Mouse (Mus musculus): ENCODE data around the gene C1qtnf6. TPM values are rescaled to one million over a fixed set of nuclear protein-coding genes. Genes with fewer than 3 reads are reported as not detected.

C1qtnf6 gene
- polyA plus RNA-seq, 1 experiment from 2014 or later, result 15.2 TPM

GRCm38 (mm10) chr15:78509297-78509899 is 21.8 kb downstream of the C1qtnf6 start:
- no peaks in the 10 kb centered on the region for H3K27me3 ChIP-seq (ENCODE audit: control insufficient read depth, insufficient read depth, low read length)
- H3K4me1 ChIP-seq (ENCODE audit: control insufficient read depth, insufficient read depth, low read length), result no peaks in the 10 kb centered on the region
- no peaks in the 10 kb centered on the region for H3K9me3 ChIP-seq (replicated peaks; ENCODE audit: control insufficient read depth, low read length)
- no peak overlapping the region; the same call in 1 of the 2 replicates for H3K27ac ChIP-seq (replicated peaks; ENCODE audit: low read depth, low read length)
- 44% methylated on average over 12 of the region's 12 CpGs for WGBS
- no peak for ATAC-seq (replicated peaks; ENCODE audit: insufficient number of reproducible peaks, low FRiP score, low TSS enrichment, low read depth)
- no peaks in the 10 kb centered on the region for H3K36me3 ChIP-seq (replicated peaks; ENCODE audit: control insufficient read depth, insufficient read depth, low read depth, low read length)
- no peak overlapping the region for H3K4me2 ChIP-seq (ENCODE audit: low read depth, low read length)
- H3K4me3 ChIP-seq (ENCODE audit: low read depth, low read length), result no peak overlapping the region
- H3K9ac ChIP-seq (replicated peaks; ENCODE audit: low read length), result peak overlapping the region; percentile 32; the same call in 1 of the 2 replicates
- peak; percentile 56 for DNase-seq (ENCODE audit: low spot score)

GRCm38 (mm10) chr15:78508443-78508842 is 22.8 kb downstream of the C1qtnf6 start:
- ATAC-seq (replicated peaks; ENCODE audit: insufficient number of reproducible peaks, low FRiP score, low TSS enrichment, low read depth), result no peak
- no peak overlapping the region for H3K9ac ChIP-seq (replicated peaks; ENCODE audit: low read length)
- DNase-seq (ENCODE audit: low spot score), result no peak

GRCm38 (mm10) chr15:78505541-78505940 is 25.7 kb downstream of the C1qtnf6 start:
- Histone ChIP-seq H3K27ac (replicated peaks; ENCODE audit: low read depth, low read length) (no peak overlapping the region), H3K9me3 (replicated peaks; ENCODE audit: control insufficient read depth, low read length) (no peaks in the 10 kb centered on the region), H3K4me1 (ENCODE audit: control insufficient read depth, insufficient read depth, low read length) (no peaks in the 10 kb centered on the region), H3K4me3 (ENCODE audit: low read depth, low read length) (no peak overlapping the region), H3K4me2 (ENCODE audit: low read depth, low read length) (no peak overlapping the region), H3K27me3 (ENCODE audit: control insufficient read depth, insufficient read depth, low read length) (no peaks in the 10 kb centered on the region), H3K36me3 (replicated peaks; ENCODE audit: control insufficient read depth, insufficient read depth, low read depth, low read length) (no peaks in the 10 kb centered on the region), H3K9ac (replicated peaks; ENCODE audit: low read length) (no peak overlapping the region)
- ATAC-seq (replicated peaks; ENCODE audit: insufficient number of reproducible peaks, low FRiP score, low TSS enrichment, low read depth), result no peak
- no peak for DNase-seq (ENCODE audit: low spot score)
- WGBS, result 71% methylated on average over 3 of the region's 3 CpGs

More at GRCm38 (mm10) chr15:78508443-78508842, 22.8 kb downstream of the C1qtnf6 start:
- Histone ChIP-seq H3K4me3 (ENCODE audit: low read depth, low read length) (no peak overlapping the region), H3K27me3 (ENCODE audit: control insufficient read depth, insufficient read depth, low read length) (no peaks in the 10 kb centered on the region), H3K4me2 (ENCODE audit: low read depth, low read length) (no peak overlapping the region), H3K36me3 (replicated peaks; ENCODE audit: control insufficient read depth, insufficient read depth, low read depth, low read length) (no peaks in the 10 kb centered on the region), H3K27ac (replicated peaks; ENCODE audit: low read depth, low read length) (no peak overlapping the region), H3K4me1 (ENCODE audit: control insufficient read depth, insufficient read depth, low read length) (no peaks in the 10 kb centered on the region), H3K9me3 (replicated peaks; ENCODE audit: control insufficient read depth, low read length) (no peaks in the 10 kb centered on the region)
- 65% methylated on average over 7 of the region's 7 CpGs for WGBS

DNA sequence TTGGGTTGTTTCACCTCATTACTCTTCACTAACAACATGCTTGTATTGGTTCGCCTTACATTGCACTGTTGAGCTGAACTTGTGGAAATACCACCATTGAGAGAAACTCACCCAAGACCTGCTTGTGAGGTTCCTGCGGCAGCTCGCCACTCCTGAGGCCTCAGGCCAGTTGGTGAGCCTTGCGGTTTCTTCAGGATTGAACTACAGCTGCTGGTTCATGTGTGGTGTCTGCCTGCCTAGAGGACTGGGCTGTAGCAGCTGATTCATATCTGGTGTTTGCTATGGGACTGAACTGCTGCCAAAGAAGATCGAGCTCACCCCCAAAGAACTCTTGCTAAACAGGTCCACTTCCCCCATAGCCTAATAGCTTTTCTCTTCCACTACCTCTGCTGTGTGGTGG is 26.4 kb downstream of the C1qtnf6 start:
- Histone ChIP-seq H3K27me3 (ENCODE audit: control insufficient read depth, insufficient read depth, low read length) (no peaks in the 10 kb centered on the region), H3K4me3 (ENCODE audit: low read depth, low read length) (no peak overlapping the region), H3K9me3 (replicated peaks; ENCODE audit: control insufficient read depth, low read length) (no peaks in the 10 kb centered on the region), H3K36me3 (replicated peaks; ENCODE audit: control insufficient read depth, insufficient read depth, low read depth, low read length) (no peaks in the 10 kb centered on the region), H3K4me1 (ENCODE audit: control insufficient read depth, insufficient read depth, low read length) (no peaks in the 10 kb centered on the region), H3K9ac (replicated peaks; ENCODE audit: low read length) (no peak overlapping the region), H3K27ac (replicated peaks; ENCODE audit: low read depth, low read length) (no peak overlapping the region), H3K4me2 (ENCODE audit: low read depth, low read length) (no peak overlapping the region)
- WGBS, result 90% methylated on average over 5 of the region's 5 CpGs
- ATAC-seq (replicated peaks; ENCODE audit: insufficient number of reproducible peaks, low FRiP score, low TSS enrichment, low read depth), result no peak
- no peak for DNase-seq (ENCODE audit: low spot score)

DNA sequence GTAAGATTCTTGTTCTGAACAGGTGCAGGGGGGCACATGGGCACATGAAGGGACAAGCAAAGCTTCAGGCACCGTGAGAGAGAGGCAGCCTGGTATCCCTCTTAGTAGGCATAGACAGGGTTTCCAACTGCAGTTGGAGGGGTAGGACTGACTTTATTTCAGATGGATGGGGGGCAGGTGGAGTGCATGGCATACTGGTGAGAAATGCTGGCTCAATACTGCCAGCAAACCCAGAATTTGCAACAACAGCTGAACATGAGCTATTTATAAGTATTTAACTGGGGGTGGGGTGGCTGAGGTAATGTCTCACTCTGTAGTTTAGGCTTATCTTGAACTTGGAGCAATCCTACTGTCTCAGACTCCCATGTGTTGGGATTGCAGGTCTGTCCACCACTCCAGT is 27.2 kb downstream of the C1qtnf6 start:
- Histone ChIP-seq H3K36me3 (replicated peaks; ENCODE audit: control insufficient read depth, insufficient read depth, low read depth, low read length) (no peaks in the 10 kb centered on the region), H3K27ac (replicated peaks; ENCODE audit: low read depth, low read length) (no peak overlapping the region), H3K4me3 (ENCODE audit: low read depth, low read length) (no peak overlapping the region), H3K9ac (replicated peaks; ENCODE audit: low read length) (no peak overlapping the region), H3K4me2 (ENCODE audit: low read depth, low read length) (no peak overlapping the region), H3K27me3 (ENCODE audit: control insufficient read depth, insufficient read depth, low read length) (no peaks in the 10 kb centered on the region), H3K9me3 (replicated peaks; ENCODE audit: control insufficient read depth, low read length) (no peaks in the 10 kb centered on the region), H3K4me1 (ENCODE audit: control insufficient read depth, insufficient read depth, low read length) (no peaks in the 10 kb centered on the region)
- WGBS, result 81% methylated on average over 1 of the region's 1 CpGs
- ATAC-seq (replicated peaks; ENCODE audit: insufficient number of reproducible peaks, low FRiP score, low TSS enrichment, low read depth), result no peak
- no peak for DNase-seq (ENCODE audit: low spot score)

DNA sequence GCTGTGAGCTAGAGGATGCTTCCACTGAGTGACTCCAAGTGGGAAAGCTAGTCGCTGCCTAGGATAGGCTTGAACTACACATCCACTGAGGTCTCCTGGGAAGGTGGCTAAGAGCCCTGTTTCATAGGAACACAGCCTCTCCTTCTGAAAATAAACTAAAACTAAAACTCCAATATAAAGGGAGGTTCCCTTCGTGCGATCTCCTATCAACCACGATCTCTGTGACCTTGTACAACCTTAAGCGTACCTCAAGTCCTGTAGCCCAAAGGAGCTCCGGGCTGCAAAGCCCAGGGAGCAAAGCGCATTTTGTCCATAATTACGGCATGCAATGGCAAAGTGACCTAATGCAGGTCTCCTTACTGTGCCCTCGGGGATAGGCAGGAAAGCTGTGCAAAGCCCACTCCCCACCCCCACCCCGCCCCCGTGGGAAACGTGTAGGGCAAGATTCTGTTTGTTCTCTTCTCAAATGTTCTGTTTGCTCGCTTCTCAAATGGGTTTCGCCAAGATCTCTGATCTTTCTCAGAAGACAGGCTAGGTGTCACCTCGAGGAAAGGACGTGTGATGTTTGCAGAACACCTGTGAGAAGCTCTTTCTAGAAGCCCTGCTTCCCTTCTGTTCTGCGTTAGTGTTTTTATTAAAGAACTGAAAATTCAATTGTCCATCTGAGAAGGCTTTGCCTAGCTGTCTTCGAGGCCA is 28.6 kb downstream of the C1qtnf6 start:
- Histone ChIP-seq H3K4me2 (ENCODE audit: low read depth, low read length) (no peak overlapping the region), H3K27ac (replicated peaks; ENCODE audit: low read depth, low read length) (no peak overlapping the region), H3K36me3 (replicated peaks; ENCODE audit: control insufficient read depth, insufficient read depth, low read depth, low read length) (no peaks in the 10 kb centered on the region), H3K9me3 (replicated peaks; ENCODE audit: control insufficient read depth, low read length) (no peaks in the 10 kb centered on the region), H3K27me3 (ENCODE audit: control insufficient read depth, insufficient read depth, low read length) (no peaks in the 10 kb centered on the region), H3K4me3 (ENCODE audit: low read depth, low read length) (no peak overlapping the region), H3K9ac (replicated peaks; ENCODE audit: low read length) (no peak overlapping the region), H3K4me1 (ENCODE audit: control insufficient read depth, insufficient read depth, low read length) (no peaks in the 10 kb centered on the region)
- ATAC-seq (replicated peaks; ENCODE audit: insufficient number of reproducible peaks, low FRiP score, low TSS enrichment, low read depth) (no peak), DNase-seq (ENCODE audit: low spot score) (no peak)
- WGBS, result 80% methylated on average over 18 of the region's 18 CpGs

DNA sequence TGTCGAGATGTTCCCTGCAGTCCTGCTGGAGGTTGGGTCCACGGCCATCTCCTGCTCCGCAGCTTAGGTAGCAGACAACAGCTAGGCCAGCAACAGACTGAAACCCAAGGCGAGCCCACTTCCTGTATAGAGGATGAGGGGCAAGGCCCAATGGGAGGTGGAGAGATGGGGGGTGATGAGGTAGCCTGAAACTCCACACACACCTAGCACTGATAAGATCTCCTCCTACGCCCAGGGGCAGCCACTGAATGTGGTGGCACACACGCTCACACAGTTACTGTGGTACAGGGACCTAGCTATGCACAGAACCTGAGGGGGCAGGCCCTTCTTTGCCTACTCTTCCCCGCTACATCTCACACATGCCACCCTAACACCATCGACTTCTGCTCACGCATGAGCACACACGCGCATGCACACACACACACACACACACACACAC is 36.2 kb downstream of the C1qtnf6 start, which contains the start of gene Il2rb:
TSS of gene Il2rb (minus strand) at position 304 of the 439 bp plus-strand sequence.
- no peak for ATAC-seq (replicated peaks; ENCODE audit: insufficient number of reproducible peaks, low FRiP score, low TSS enrichment, low read depth)
- Histone ChIP-seq H3K4me3 (ENCODE audit: low read depth, low read length) (no peak within 1 kb of the TSS), H3K4me1 (ENCODE audit: control insufficient read depth, insufficient read depth, low read length) (no peaks in the 10 kb centered on the region), H3K27ac (replicated peaks; ENCODE audit: low read depth, low read length) (no peak within 1 kb of the TSS), H3K9me3 (replicated peaks; ENCODE audit: control insufficient read depth, low read length) (no peaks in the 10 kb centered on the region), H3K27me3 (ENCODE audit: control insufficient read depth, insufficient read depth, low read length) (no peaks in the 10 kb centered on the region), H3K9ac (replicated peaks; ENCODE audit: low read length) (no peak within 1 kb of the TSS), H3K36me3 (replicated peaks; ENCODE audit: control insufficient read depth, insufficient read depth, low read depth, low read length) (no peaks in the 10 kb centered on the region), H3K4me2 (ENCODE audit: low read depth, low read length) (no peak within 1 kb of the TSS)
- DNase-seq (ENCODE audit: low spot score), result no peak
- WGBS, result 87% methylated on average over 11 of the region's 11 CpGs

DNA sequence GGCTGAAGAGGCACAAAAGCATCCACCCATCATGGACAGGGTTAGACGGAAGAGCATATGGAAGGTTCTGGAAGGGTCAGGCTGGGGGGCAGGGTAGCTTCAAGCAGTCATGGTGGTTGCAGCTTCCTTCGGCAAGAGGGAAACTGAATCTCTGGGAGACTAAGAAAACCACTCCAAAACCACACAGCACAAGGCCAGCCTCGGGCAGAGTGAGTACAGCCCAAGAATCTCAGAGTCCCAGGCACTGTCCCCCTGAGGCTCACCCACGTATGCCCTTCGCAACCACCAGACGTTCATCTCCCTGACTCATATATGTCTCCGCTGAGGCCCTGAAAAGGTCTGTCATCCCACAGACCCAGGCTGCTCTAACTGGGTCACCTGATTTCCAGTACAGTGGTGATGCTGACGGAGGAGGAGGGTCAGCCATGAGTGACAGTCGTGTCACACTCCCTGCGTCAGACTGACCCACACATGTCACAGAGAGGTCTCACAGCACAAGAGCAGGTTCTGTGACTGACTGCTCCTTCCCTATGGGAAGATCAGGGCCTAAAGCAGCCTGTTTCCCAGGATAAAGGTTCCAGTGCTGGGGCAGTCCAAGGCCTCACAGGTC is 37.7 kb downstream of the C1qtnf6 start:
- 74% methylated on average over 10 of the region's 10 CpGs for WGBS
- Histone ChIP-seq H3K4me2 (ENCODE audit: low read depth, low read length) (no peak overlapping the region), H3K36me3 (replicated peaks; ENCODE audit: control insufficient read depth, insufficient read depth, low read depth, low read length) (no peaks in the 10 kb centered on the region), H3K9me3 (replicated peaks; ENCODE audit: control insufficient read depth, low read length) (no peaks in the 10 kb centered on the region), H3K9ac (replicated peaks; ENCODE audit: low read length) (no peak overlapping the region), H3K27me3 (ENCODE audit: control insufficient read depth, insufficient read depth, low read length) (no peaks in the 10 kb centered on the region), H3K4me1 (ENCODE audit: control insufficient read depth, insufficient read depth, low read length) (no peaks in the 10 kb centered on the region), H3K4me3 (ENCODE audit: low read depth, low read length) (no peak overlapping the region), H3K27ac (replicated peaks; ENCODE audit: low read depth, low read length) (no peak overlapping the region)
- no peak for ATAC-seq (replicated peaks; ENCODE audit: insufficient number of reproducible peaks, low FRiP score, low TSS enrichment, low read depth)
- no peak for DNase-seq (ENCODE audit: low spot score)

Data from embryonic facial prominence, embryonic 11.5 days (tissue).